Mouse (Mus musculus) kidney, adult 2 months (tissue): ENCODE results near the gene Trabd2b.

Source experiments
- CTCF ChIP-seq: fragments of 200-500 bp; conservative IDR thresholded peaks from 2 replicates; pipeline ENCODE4 v1.5.1; 2011; ENCODE audit warnings: low read depth, mild to moderate bottlenecking, control low read depth, low read length, moderate library complexity, mixed read lengths; ENCODE audit not compliant: insufficient read depth, insufficient read length
- POLR2A ChIP-seq: fragments of 200-500 bp; IDR thresholded peaks from one replicate; pipeline ENCODE4 v1.6.1; 2011; ENCODE audit warnings: low read depth, low read length, control low read depth

- TF ChIP-seq CTCF (no peak), POLR2A (no peak)
Observed at GRCm38 (mm10) chr4:114664063-114665036, 257.8 kb downstream of the Trabd2b start.
